Mouse (Mus musculus) bone marrow, adult 2 months (tissue): ENCODE measurements around the gene Glyr1. TPM values are rescaled to one million over a fixed set of nuclear protein-coding genes. Genes with fewer than 3 reads are reported as not detected.
A peak's percentile ranks its signal among the peaks of the same experiment; 100 is the strongest.

Experiments
- H3K27ac ChIP-seq: fragments of 200-500 bp; 2 replicates; pipeline ENCODE4 v1.5.1; 2012; ENCODE audit warnings: low read depth, mild to moderate bottlenecking, control low read depth, inconsistent platforms, low read length; ENCODE audit not compliant: control insufficient read depth, poor library complexity, insufficient read depth
- H3K4me1 ChIP-seq: fragments of 200-500 bp; 2 replicates; pipeline ENCODE4 v1.6.1; 2011; ENCODE audit warnings: low read length; ENCODE audit not compliant: control insufficient read depth, insufficient read depth
- H3K4me3 ChIP-seq: fragments of 200-500 bp; replicated peaks from 2 replicates; pipeline ENCODE3; 2011; ENCODE audit warnings: mild to moderate bottlenecking, low read depth, low read length, control low read depth; ENCODE audit not compliant: control insufficient read depth
- CTCF ChIP-seq: fragments of 200-500 bp; IDR thresholded peaks from 2 replicates; pipeline ENCODE4 v1.5.1; 2011; ENCODE audit warnings: low read length, control low read depth; ENCODE audit not compliant: control insufficient read depth, insufficient read depth
- POLR2A ChIP-seq: fragments of 200-500 bp; IDR thresholded peaks from 2 replicates; pipeline ENCODE4 v1.6.1; 2011; ENCODE audit warnings: low read depth, mild to moderate bottlenecking, control low read depth, low read length, borderline replicate concordance; ENCODE audit not compliant: control insufficient read depth
- WGBS: fragments of 180-500 bp; shearing (Covaris S2); methylation state at CpG from one replicate; pipeline ENCODE4 v1.1.7; 2018; 5-methylcytosine and 5-hydroxymethylcytosine counted together
- polyA plus RNA-seq: library from polyadenylated mRNA; stranded (reverse); fragments of >200 nt; gene quantifications from 2 replicates; pipeline ENCODE4 v1.2.4, GENCODE M21; 2011; ENCODE audit warnings: low replicate concordance; ENCODE audit not compliant: missing spikeins, insufficient read depth, insufficient read length

The Glyr1 gene
- polyA plus RNA-seq, 1 experiment = 51.1 TPM

DNA sequence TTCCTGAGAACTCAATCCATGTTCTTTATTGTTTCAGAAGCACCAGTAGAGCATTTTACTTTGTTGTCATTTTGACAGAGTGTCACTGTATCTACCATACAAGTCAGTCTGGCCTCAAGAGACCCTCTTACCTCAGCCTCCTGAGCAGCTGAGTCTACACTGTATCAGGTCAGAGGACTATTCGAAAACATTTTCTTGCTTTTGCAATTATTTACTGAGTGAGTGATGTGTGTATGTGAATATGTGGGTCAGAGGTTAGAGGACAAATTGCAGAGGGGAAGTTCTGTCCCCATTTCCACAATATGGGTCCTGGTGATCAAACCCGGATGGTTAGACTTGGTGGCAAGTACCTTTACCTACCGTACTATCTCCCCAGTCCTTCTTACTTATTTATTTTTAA is 25.6 kb downstream of the Glyr1 start:
- WGBS = 91% methylated on average over 3 of the region's 3 CpGs
- Histone ChIP-seq H3K4me1 (no peaks in the 10 kb centered on the region; the same call in 1 of the 2 replicates), H3K4me3 (no peak overlapping the region), H3K27ac (no peak overlapping the region)
- TF ChIP-seq POLR2A = no peak

DNA sequence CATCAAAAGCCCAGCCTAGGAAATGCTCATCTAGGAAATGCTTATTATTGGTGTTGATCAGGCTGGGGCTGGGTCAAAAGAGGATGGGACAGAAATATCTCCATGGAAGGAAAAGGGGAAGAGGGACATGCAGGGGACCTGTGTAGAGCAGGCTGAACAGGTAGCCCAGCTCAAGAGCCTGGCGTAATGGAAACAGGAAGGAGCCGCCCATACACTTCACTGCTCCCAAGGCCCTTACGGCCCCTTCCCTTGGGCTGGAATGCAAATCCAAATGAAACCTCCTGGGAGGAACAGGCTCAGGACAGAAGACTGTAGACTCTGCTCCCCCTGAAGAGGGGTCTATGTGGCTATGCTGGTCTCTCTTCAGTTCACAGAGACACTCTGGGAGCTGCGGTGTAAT is 35.1 kb downstream of the Glyr1 start:
- WGBS = 90% methylated on average over 4 of the region's 4 CpGs
- H3K27ac ChIP-seq = no peak overlapping the region
- peaks cover 5% of the 10 kb centered on the region for H3K4me1 ChIP-seq
- no peak for TF ChIP-seq CTCF
- TF ChIP-seq POLR2A = no peak
- no peak overlapping the region for H3K4me3 ChIP-seq

DNA sequence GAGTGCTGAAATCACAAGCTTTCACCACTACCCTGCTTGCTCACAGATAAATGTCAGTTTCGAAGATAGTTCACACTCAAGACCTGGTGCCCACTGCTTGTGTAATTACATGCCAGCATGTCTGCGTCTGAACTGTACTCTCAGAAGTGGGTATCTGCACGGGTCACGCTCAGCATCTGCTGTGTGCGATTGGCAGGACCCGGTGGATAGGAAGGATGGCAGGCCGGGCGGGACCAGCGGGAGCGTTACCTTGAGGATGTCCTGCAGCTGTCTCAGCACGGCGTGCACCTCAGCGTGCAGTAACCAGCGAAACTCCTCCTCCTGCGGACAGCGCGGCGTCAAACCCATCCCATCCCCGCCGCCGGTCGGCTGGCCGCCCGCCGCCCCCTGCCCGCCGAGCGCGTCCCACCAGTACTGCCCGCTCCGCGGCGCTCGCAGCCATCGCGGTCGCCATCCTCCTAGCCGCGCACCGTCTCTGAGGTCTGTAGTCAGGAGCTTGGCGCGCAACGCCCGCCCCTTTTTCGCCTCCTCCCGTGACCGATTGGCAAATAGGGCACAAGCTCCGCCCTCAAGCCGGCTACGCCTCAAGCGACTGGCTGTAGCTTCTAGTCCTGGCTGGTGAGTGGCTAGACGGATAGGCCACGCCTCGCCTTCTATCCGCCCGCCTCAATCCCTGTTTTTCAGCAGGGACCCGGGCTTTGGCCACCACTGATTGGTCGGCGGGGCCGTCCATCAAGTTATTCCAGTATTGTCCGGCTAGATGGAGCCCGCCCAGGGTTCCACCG is 36.4 kb downstream of the Glyr1 start, which contains the start of gene Rogdi:
Rogdi (minus strand) TSS at position 500 of the 785 bp plus-strand sequence.
- Histone ChIP-seq H3K4me3 (peak within 1 kb of the TSS; percentile 97), H3K4me1 (peaks cover 5% of the 10 kb centered on the region), H3K27ac (peak within 1 kb of the TSS; percentile 73)
- WGBS = under 1% methylated on average over 63 of the region's 63 CpGs
- TF ChIP-seq CTCF (0 out of 2 replicates have a peak, but pooled peaks have one; percentile 19), POLR2A (peak; percentile 86; the same call in 1 of the 2 replicates)

DNA sequence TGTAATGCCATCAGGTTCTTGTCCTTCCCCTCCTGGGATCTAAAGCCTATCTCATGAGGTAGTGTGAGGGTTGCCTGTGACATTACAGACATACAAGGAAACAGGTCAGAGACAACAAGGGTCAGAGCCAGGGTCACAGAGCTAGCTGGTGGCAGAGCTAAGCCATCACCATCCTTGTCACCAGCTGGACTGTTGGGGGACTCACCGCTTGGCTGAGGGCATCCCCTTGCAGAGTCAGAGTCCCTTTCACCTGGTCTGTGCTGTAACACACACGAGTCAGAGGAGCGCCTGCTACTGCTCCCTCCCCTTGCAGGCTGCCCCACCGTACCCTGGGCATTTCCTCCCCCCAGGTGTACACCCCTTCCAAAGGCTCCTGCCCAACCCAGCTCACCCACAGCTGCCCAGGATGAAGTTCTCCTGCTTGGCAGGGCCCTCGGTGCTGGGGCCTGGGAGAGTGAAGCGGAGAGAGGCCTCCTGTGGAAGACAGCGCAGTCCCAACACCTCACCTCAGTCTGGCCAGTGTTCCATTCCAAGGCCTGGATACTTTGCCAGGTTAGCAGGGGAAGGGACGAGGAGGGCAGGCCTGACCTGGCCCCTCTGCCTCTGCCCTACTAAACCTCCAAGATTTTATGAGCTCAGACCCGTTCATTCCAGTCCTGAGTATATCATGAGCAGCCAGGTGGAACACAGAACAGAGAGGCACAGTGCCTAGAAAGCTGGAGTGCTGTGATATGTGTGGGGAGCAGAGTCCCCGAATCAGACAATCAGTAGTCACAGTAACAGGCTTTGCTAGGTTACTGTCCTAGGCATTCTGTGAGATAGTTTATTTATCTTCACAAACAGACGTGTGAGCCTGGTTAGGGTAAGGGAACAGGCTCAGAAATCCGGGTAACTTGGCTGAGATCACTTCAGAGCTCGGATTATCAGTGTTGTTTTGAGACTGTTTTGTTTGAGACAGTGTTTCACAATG is 37.3 kb downstream of the Glyr1 start:
- H3K4me1 ChIP-seq = peaks cover 5% of the 10 kb centered on the region
- peak overlapping the region; percentile 97 for H3K4me3 ChIP-seq
- TF ChIP-seq POLR2A (no peak), CTCF (no peak)
- WGBS = 50% methylated on average over 13 of the region's 13 CpGs
- peak overlapping the region; percentile 73 for H3K27ac ChIP-seq

DNA sequence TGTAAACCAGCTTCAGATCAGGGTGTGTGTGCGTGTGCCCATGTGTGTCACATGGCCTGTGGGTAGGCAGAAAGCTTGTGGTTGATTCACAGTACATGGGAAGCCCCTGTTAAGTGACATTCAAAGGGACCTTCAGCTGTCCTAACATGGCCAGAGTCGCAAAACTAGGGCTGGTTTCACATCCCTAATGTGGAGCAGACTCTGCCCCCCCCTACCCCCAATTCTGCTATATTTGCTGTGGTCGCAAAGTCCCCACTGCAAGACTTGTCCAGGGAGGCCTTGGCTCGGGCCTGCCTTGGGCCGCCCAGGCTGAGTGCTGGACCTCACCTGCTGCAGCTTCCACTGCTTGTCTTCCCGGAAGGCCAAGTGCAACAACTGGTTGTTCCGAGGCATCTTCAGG is 38.4 kb downstream of the Glyr1 start:
- Histone ChIP-seq H3K4me3 (peak overlapping the region; percentile 45), H3K27ac (peak overlapping the region; percentile 66), H3K4me1 (peaks cover 5% of the 10 kb centered on the region)
- TF ChIP-seq CTCF = no peak
- TF ChIP-seq POLR2A = 0 out of 2 replicates have a peak, but pooled peaks have one; percentile 19
- 23% methylated on average over 7 of the region's 7 CpGs for WGBS

DNA sequence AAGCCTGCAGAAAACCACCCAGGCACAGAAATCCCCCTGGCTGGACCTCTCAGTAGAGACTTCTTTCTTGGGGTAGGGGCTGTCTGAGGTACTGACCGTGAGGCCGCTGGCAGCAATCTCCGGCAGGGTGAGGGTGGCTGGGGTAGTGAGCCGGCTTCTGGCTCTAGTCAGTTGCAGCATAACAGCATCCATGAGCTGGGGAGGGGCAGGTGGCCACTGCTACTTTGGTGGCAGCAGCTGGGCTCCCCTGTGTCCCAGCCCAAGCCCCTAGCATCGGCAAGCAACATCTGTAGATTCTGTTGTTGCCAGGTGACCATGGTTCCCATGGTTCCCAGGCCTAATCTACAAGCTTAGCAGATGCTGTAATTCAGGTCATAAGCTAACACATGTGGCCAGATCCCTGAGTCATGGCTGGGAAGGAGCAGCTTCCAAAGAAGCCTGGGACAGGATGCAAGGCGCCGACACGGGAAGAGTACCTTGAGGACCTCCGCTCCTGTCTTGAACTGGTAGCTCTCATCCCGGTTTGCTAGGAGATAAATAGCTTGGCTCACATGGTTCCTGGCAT is 39.2 kb downstream of the Glyr1 start:
- peaks cover 5% of the 10 kb centered on the region for H3K4me1 ChIP-seq
- no peak overlapping the region for H3K27ac ChIP-seq
- no peak overlapping the region for H3K4me3 ChIP-seq
- 88% methylated on average over 10 of the region's 10 CpGs for WGBS
- TF ChIP-seq POLR2A (no peak), CTCF (no peak)

DNA sequence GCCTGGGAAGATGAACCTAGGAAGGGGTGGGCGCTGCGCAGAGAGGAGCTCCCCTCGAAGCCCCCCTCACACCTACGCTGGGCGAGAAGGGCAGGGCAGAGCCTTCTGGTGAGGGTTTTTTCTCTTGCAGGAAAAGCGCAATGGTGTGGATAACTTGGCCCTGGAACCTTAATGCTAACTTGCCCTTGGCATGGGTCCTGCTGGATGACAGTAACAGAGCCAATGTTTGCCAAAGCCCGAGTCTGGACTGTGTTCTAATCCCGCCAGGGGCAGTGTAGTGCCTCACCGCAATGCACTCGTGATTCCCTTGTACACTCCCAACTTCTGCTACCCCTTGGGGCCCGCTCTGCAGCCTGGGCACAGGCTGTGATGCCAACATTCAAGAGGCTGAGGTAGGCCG is 41.6 kb downstream of the Glyr1 start:
- no peak overlapping the region for H3K4me3 ChIP-seq
- H3K4me1 ChIP-seq = peaks cover 5% of the 10 kb centered on the region
- WGBS = 81% methylated on average over 12 of the region's 12 CpGs
- H3K27ac ChIP-seq = no peak overlapping the region
- TF ChIP-seq POLR2A = no peak
- no peak for TF ChIP-seq CTCF

DNA sequence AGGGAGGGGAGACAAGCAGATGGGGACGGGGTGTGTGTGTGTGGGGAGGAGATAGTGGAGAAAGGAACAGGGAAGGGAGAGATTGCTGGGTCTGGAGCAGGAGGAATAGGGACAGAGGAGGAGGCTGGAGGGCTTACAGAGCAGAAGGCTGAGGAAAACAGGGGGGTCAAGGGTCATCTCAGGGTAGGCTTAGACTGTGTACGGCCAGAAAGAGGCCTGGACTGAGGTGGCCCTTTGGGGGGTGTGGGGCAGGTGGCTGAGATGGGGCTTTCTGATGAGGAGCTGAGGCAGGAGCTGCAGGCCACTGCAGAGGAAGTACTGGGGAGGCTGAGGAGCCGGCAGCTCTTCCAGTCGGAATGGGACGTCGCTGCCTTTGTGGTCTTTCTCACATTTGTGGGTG is 42.2 kb downstream of the Glyr1 start:
- TF ChIP-seq CTCF = no peak
- no peak for TF ChIP-seq POLR2A
- H3K4me3 ChIP-seq = no peak overlapping the region
- 79% methylated on average over 6 of the region's 6 CpGs for whole genome bisulfite sequencing
- H3K27ac ChIP-seq = no peak overlapping the region
- H3K4me1 ChIP-seq = peaks cover 4% of the 10 kb centered on the region
